Mouse (Mus musculus) olfactory bulb, adult 2 months (tissue): ENCODE data around the gene Samd4b.

Source experiments
- CTCF ChIP-seq: fragments of 200-500 bp; IDR thresholded peaks from 2 replicates; pipeline ENCODE4 v1.5.1; 2012; ENCODE audit warnings: low read depth, mild to moderate bottlenecking, low read length, moderate library complexity; ENCODE audit not compliant: insufficient read depth
- POLR2A ChIP-seq: fragments of 200-500 bp; IDR thresholded peaks from 2 replicates; pipeline ENCODE4 v1.6.1; 2012; ENCODE audit warnings: mild to moderate bottlenecking, low read depth, low read length, moderate library complexity; ENCODE audit not compliant: insufficient read depth

- TF ChIP-seq CTCF (no peak), POLR2A (no peak)
Measured at GRCm38 (mm10) chr7:28357984-28358383, 240.0 kb downstream of the Samd4b start.
